Mouse (Mus musculus): Measurements from ENCODE around the gene Mapk1ip1l.

The Mapk1ip1l gene

DNA sequence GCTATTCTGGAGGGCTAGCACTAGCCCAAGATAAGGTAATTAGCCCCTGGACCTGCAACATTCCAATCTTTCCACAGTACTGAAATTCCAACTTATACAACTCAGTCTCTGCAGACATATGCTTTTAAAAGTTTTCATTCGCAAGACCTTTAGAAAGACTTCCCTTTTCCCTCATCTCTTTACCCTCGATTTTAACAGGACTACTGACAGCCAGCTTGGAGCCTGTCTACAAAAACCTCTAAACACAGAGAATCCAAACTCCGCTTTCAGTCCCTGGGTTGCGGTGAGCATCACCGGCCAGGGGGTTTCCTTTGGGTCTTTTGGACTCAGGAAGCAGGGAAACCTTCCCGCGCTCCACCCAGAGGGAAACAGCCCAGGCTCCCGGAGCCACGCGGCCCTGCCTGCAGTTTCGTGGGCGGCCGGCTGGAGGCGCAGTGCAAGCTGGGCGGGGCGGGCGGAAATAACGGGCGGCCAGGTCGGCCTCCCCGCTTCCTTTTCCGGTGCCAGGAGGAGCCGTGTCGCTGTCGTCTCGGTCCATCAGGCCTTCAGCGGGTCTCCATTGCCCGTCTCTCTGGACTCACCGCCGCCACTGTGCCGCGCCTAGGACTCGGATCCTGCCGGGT, at the start of gene Mapk1ip1l:
TSS of gene Mapk1ip1l (plus strand) at position 482 of the 623 bp plus-strand sequence.
- in situ Hi-C loops (cut with MboI; ENCODE audit: unreplicated experiment in 2 of 2): loop anchor here in 1 of 2 experiments (25.0 kb wide), 2 partner anchors 1764 to 1961 kb away; partner anchors contain the start of genes Ap5m1, Exoc5 and Psmc6

DNA sequence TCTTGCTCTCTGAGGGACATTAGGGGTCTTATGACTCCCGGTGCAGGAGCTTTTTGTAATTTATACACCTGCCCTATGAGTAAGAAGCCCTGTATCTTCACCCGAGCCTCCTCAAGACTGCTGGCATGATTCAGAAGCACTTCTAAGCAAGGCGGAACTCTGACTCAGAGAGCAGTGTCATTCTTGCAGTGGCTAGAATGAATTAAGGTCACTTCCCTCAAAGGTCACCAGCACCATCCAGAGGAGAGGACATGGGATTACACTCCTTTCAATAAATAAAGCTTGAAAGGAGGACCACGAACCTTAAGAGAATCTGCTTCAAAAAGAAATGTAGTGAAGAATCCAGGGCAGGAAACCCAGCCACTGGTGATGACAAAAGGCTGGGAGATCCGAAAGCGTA, 48.2 kb upstream of the Mapk1ip1l start:
- in situ Hi-C loops (cut with MboI; ENCODE audit: unreplicated experiment in 2 of 2): loop anchor here (5.0 kb wide), 2 partner anchors 163 to 368 kb away; partner anchors contain the start of gene Samd4 (in 1 of the 2)

DNA sequence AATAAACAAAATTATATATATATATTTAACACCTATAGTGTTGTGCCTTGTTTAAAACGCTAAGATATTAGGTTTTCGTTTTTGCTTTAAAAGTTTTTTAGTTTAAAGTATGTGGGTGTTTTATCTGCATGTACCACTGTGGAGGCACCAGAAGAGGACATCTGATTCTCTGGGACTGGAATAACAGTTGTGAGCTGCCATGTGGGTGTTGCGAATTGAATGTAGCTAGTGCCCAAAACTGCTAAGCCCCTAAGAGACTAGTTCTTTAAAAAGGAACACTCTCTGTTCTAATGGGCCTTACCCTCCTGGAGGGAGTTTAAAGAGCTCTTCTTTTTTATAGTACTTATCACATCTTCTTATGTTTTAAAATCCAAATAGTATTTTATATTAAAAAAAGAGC, 33.2 kb upstream of the Mapk1ip1l start:
- in situ Hi-C loops (cut with MboI; ENCODE audit: unreplicated experiment in 2 of 2): loop anchor here (5.0 kb wide), 2 partner anchors 132 to 263 kb away; no protein-coding TSS in a partner anchor

DNA sequence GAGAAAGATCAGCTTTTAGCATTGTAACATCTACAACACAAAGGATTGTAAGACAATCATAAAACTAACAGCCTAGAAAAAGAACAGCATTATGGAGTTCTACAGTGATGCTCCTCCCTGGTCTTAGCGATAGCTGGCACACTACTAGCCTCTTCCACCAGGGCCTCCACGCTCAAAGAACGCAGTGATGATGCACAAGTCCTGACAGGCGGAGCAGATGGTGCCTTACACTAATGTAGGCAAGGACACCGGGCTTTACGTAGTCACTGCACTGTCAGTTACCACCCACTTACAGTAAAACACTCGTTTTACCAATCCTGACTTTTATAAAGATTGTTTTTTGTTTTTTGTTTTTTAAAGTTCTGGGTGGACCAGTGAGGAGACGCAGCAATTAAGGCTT, 32.2 kb upstream of the Mapk1ip1l start:
- in situ Hi-C loops (cut with MboI; ENCODE audit: unreplicated experiment in 2 of 2): loop anchor here in 1 of 2 experiments (5.0 kb wide), 1 partner anchor 131 kb away; no protein-coding TSS in a partner anchor

DNA sequence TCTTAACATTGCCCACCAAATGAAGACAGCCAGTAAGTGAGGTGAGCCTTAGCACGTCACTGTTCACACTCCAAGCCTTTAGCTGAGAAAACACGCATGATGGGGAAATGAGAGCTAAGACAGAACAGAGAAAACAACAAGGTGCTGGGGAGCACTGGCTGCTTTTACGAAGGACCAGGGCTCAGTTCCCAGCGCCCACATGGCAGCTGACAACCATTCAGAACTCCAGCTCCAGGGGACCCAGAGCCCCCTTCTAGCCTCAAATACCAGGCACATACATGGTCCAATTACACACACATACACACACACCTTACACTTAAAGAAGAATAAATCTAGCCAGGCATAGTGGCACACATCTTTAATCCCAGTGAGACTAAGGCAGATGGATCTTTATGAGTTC, 29.0 kb upstream of the Mapk1ip1l start:
- in situ Hi-C loops (cut with MboI; ENCODE audit: unreplicated experiment in 2 of 2): loop anchor here in 1 of 2 experiments (5.0 kb wide), 1 partner anchor 128 kb away; no protein-coding TSS in a partner anchor

DNA sequence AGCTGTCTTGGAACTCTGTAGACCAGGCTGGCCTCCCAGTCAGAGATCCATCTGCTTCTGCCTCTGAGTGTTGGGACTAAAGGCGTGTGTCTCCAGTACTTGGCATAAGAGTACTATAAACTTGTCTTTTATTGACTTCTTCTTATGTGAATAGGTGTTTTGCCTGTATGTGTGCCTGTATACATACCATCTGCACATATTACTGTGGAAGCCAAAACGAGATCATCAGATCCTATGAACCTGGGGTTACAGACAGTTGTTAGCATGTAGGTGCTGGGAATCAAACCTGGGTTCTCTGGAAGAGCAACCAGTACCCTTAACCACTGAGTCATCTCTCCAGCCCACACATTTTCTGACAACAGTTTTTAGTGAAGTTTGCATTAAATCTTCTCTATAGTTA, 28.4 kb upstream of the Mapk1ip1l start:
- in situ Hi-C loops (cut with MboI; ENCODE audit: unreplicated experiment in 2 of 2): loop anchor here (5.0 to 10.0 kb wide), 2 partner anchors 125 to 128 kb away; no protein-coding TSS in a partner anchor

DNA sequence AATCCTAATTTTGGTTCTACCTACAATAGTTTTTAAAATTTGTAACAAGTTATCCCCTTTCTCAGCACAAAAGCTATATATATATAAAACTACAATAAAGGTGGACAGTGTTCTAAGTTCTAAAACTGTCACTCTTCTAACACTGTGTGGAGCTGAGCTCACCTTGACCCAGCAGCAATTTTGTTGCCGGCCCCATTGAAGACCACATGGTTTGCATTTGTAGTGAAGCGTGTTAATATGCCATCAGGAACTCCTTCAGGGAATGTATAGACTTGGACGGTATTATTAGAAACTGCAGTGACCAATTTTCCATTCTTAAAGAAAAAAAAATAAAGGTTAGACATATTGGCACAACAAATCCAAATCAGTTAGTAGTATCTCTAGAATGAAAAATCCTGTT, 24.3 kb upstream of the Mapk1ip1l start:
- in situ Hi-C loops (cut with MboI; ENCODE audit: unreplicated experiment in 2 of 2): loop anchor here in 1 of 2 experiments (10.0 kb wide), 1 partner anchor 121 kb away; no protein-coding TSS in a partner anchor

DNA sequence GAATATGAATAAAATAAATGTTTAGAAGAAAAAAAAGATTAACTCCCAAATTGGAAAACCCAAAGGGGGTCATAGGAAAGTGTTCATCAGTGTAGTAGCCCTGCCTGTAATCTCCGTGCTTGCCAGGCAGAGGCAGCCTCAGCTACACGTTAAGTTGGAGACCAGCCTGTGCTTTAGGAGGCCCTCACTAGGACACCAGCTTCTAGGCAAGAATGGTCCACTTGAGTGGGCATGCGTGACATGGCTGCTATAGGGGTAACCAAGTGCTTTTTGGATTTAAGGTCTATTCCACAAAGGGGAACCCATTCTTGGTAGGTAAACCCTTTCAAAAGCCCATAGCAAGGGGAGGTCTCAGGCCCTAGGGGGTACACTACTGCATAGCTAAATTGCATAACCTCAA, 22.6 kb upstream of the Mapk1ip1l start:
- in situ Hi-C loops (cut with MboI; ENCODE audit: unreplicated experiment in 2 of 2): loop anchor here (10.0 to 25.0 kb wide), 3 partner anchors 119 to 1938 kb away; partner anchors contain the start of genes Ap5m1 (in 1 of the 2), Exoc5 (in 1 of the 2) and Psmc6 (in 1 of the 2)

DNA sequence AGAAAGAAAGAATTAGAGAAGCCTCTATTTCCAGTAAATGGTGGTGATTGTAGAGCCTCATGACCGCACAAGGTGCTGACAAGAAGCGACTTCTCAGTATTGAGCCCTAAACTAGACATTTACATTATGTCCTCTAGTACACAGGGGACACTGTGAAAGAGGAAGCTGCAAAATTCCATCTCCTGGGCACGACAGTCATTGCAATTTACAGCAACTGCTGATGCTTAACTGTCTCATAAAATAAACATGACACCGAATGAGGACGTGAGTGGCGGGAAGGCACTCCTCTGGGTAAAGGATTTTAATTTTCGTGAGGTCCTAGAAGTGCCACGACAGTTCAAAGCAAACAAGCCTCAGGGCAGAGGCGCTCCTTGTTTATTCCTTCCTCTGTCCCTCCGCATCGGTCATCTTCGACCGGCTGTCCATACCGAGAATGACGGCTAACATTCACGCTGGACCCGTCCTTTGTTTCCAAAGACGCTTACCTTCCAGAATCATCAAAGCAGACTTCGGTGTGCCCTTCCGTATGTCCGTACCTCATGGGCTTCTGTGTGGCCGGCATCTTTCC, 21.9 kb upstream of the Mapk1ip1l start:
- in situ Hi-C loops (cut with MboI; ENCODE audit: unreplicated experiment in 2 of 2): loop anchor here (10.0 to 25.0 kb wide), 3 partner anchors 119 to 1939 kb away; partner anchors contain the start of genes Ap5m1 (in 1 of the 2), Exoc5 (in 1 of the 2) and Psmc6 (in 1 of the 2)

DNA sequence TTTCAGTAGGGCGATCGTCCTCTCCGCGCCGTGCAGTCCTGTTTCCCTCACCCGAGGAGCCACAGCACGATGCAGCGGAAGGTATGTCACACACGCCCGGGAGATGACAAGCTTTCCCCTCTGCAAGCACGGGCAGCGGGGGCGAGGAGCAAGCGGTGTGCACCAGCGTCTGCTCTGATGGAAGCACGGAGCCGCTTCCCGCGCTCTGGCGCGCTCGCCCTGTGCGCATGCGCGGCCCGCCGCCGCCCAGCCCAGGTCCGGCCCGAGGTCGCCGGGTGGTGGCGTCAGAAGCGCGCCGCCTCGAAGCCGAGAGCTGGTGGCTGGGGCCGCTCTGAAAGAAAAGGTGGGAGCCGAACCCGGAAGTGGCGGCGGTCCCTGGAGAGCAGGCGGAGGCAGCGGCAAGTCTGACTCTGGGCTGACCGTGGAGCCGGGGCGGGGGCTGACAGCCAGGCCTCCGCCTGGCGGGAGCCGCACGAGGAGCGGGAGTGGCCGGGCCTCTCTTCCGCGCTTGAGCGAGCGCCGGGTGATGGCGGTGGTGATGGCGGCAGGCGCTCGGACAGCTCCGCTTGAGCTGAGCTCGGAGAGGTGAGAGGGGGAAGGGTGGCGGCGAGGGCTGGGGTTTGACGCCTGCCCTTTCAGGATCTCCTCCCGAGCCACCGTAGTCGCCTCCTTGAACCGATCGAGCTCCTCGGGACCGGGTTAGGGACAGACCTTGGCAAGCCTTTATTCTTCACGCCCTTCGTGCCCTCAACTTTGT, 21.3 kb upstream of the Mapk1ip1l start, which contains the start of the genes Wdhd1 and Socs4:
TSS of gene Wdhd1 (minus strand) at position 221 of the 757 bp plus-strand sequence.
TSS of gene Socs4 (plus strand) at position 295 of the 757 bp plus-strand sequence.
- in situ Hi-C loops (cut with MboI; ENCODE audit: unreplicated experiment in 2 of 2): loop anchor here (10.0 to 25.0 kb wide), 3 partner anchors 118 to 1940 kb away; partner anchors contain the start of genes Ap5m1 (in 1 of the 2), Exoc5 (in 1 of the 2) and Psmc6 (in 1 of the 2)

DNA sequence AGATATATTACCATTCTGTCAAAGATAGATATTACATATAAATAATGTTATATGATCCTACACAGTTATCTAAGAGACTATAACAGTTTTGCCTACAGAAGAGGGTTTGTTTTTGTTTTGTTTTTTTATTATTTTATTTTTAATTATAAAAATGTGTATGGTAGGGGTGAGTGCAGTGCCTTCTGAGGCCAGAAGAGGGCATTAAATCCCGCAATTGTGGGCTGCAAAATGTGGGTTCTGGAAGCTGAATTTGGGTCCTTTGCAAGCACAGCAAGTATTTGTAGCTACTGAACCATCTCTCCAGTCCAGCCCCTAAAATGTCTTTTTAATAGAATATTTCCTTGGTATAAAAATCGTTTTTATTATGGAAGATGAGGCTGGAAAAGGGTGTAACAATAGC, 19.0 kb upstream of the Mapk1ip1l start:
- in situ Hi-C loops (cut with MboI; ENCODE audit: unreplicated experiment in 2 of 2): loop anchor here (10.0 to 25.0 kb wide), 3 partner anchors 116 to 1942 kb away; partner anchors contain the start of genes Ap5m1 (in 1 of the 2), Exoc5 (in 1 of the 2) and Psmc6 (in 1 of the 2)

DNA sequence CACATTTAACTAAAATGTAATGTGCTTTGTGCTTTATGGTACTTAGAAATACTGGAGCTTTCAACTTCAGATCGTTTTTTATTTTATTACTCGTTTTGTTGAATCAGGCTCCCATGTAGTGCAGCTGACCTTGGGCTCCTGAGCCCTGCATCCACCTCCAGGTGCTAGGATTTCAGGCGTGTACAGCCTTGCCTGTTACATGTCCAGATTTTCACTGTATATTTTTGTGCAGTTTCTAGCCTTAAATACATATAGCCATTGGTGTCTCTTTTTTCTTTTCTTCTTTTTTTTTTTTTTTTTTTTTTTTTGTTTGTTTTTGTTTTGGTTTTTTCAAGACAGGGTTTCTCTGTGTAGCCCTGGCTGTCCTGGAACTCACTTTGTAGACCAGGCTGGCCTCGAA, 16.5 kb upstream of the Mapk1ip1l start:
- in situ Hi-C loops (cut with MboI; ENCODE audit: unreplicated experiment in 2 of 2): loop anchor here in 1 of 2 experiments (25.0 kb wide), 2 partner anchors 1781 to 1944 kb away; partner anchors contain the start of genes Ap5m1, Exoc5 and Psmc6

DNA sequence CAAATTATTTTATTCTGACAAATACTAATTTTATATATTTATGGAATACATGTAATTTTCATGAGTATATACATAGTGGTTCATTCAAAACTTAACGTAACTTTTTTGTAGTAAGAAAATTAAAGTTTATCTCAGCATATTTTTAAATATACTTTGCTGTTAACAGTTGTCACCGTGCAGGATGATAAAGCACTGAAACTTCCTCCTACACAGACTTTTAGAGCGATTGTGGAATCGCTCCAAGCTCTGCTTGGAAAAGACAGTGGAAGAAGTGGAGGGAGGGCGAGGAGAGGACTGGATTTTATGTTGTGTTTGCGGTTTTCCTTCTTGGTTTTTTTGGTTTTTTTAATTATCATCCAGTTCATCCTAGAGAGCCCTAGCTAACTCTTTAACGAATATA, 14.5 kb upstream of the Mapk1ip1l start:
- in situ Hi-C loops (cut with MboI; ENCODE audit: unreplicated experiment in 2 of 2): loop anchor here in 1 of 2 experiments (25.0 kb wide), 2 partner anchors 1779 to 1946 kb away; partner anchors contain the start of genes Ap5m1, Exoc5 and Psmc6

DNA sequence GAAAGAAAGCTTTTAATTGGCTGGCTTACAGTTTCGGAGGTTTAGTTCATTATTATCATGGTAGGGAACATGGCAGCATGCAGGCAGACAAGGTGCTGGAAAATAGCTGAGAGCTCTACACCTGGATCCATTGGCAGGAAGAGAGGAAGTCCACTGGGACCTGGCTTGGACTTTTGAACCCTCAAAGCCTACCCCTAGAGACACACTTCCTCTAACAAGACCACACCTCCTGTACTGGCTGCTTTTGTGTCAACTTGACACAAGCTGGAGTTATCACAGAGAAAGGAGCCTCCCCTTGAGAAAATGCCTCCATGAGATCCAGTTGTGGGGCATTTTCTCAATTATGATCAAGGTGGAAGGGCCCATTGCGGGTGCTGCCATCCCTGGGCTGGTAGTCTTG, 12.8 kb upstream of the Mapk1ip1l start:
- in situ Hi-C loops (cut with MboI; ENCODE audit: unreplicated experiment in 2 of 2): loop anchor here in 1 of 2 experiments (25.0 kb wide), 2 partner anchors 1777 to 1948 kb away; partner anchors contain the start of genes Ap5m1, Exoc5 and Psmc6

DNA sequence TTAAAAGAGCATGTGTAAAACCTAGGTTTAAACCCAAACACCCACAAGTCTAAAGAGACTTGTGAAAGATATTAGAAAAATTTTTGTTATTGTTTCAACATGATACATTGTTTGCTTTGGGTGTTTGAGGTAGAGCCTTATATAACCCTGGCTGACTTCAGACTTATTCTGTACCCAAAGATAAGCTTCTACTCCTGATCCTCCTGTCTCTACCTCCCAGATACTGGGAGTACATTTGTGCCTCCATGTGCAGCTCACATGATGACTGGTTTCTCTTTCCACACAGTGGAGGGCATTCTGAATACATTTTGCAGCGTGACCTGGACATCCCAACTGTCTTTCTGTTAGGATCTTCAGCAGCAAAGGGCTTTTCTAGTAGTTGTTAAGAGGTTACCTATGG, 11.9 kb upstream of the Mapk1ip1l start:
- in situ Hi-C loops (cut with MboI; ENCODE audit: unreplicated experiment in 2 of 2): loop anchor here in 1 of 2 experiments (25.0 kb wide), 2 partner anchors 1776 to 1949 kb away; partner anchors contain the start of genes Ap5m1, Exoc5 and Psmc6

DNA sequence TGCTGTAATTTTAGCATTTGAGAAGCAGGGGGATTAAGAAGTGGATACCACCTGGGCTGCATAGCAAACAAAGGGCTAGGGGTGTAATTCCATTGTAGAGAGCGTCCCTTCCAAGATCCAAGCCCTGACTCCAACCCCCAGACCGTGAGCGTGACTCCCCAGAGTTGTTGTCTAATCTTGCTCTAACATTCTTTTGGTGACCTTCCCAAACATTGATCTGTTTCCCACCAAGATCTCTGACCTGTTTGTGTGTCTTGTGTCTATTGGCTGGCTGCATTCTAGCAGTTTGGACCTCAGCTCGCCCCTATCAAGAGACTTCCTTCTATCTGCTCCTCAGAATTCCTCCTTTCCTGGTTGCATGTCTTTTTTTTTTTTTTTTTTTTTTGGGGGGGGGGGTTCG, 11.0 kb upstream of the Mapk1ip1l start:
- in situ Hi-C loops (cut with MboI; ENCODE audit: unreplicated experiment in 2 of 2): loop anchor here in 1 of 2 experiments (25.0 kb wide), 2 partner anchors 1775 to 1950 kb away; partner anchors contain the start of genes Ap5m1, Exoc5 and Psmc6

DNA sequence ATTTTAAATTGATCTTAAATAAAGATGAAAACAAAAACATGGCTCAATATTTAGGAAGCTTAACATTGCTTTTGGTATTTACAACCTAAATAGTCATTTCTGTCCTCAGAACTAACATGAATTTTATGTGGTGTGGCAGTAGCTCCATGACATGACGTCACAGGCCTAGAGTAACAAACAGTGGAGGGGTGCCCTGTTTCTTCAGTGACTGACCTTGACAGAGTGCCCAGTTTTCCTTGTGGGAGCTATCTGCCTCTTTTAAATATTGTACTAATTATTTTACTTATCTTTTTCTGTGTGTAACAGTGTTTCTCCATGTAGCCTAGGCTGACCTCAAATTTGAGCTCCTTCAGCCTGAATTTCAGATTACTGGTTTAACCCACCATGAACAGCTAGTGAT, 6.3 kb upstream of the Mapk1ip1l start:
- in situ Hi-C loops (cut with MboI; ENCODE audit: unreplicated experiment in 2 of 2): loop anchor here in 1 of 2 experiments (25.0 kb wide), 2 partner anchors 1771 to 1954 kb away; partner anchors contain the start of genes Ap5m1, Exoc5 and Psmc6

DNA sequence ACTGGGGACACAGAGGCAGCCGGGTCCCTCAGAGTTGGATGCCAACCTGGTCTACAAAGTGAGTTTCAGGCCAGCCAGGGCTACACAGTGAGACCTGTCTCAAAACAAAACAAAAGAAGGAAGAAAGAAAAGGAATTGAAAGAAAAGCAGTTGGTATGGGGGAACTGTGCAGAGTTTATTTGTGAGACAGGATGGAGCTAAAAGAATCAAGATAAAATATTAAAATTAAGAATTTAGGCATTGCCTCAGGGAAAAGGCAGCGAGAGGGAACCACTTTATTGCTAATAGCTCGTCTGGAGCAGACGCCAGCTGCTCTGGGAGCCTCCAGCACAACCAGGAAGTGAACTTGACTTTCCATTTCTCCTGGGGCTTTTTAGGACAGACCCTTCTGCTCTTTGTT, 3.9 kb upstream of the Mapk1ip1l start:
- in situ Hi-C loops (cut with MboI; ENCODE audit: unreplicated experiment in 2 of 2): loop anchor here in 1 of 2 experiments (25.0 kb wide), 2 partner anchors 1768 to 1957 kb away; partner anchors contain the start of genes Ap5m1, Exoc5 and Psmc6

DNA sequence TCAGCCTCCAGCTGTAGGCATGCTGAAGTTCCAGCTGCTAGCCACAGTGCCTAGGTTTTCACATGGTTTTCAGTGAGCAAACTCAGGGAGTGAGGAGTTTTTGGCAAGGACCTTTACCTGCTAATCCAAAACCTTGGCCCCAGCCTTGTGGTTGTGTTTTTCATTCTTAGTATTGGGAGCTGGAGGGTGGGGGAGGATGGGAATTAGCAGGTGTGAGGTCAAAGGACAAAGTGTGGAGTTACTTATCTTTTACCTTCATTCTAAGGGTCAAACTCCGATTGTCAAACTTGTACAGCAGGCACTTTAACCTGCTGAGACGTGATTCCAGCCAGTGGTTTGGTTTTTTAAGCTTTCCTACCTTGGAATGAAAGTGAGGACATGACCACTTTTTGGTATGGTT, 1.8 kb upstream of the Mapk1ip1l start:
- in situ Hi-C loops (cut with MboI; ENCODE audit: unreplicated experiment in 2 of 2): loop anchor here in 1 of 2 experiments (25.0 kb wide), 2 partner anchors 1766 to 1959 kb away; partner anchors contain the start of genes Ap5m1, Exoc5 and Psmc6

All from v-Abl transformed pro-B cells (cell line).